Mouse (Mus musculus) left cerebral cortex, adult 8-10 months (tissue): Measurements from ENCODE around the gene Flot2. TPM values are rescaled to one million over a fixed set of nuclear protein-coding genes. Genes with fewer than 3 reads are reported as not detected.

Experiments
- DNase-seq, 2 experiments: peaks; one replicate each; pipeline ENCODE4 v3.0.0; 2022; ENCODE audit warnings: low spot score in 2 of 2
- microRNA-seq, 2 experiments: library from miRNA; unstranded; fragments of <30 nt; microRNA quantifications; one replicate each; pipeline ENCODE4 v1.2.0; 2022
- total RNA-seq, 4 experiments: library from RNA; stranded (reverse); gene quantifications; 2 replicates each; pipeline ENCODE4 v1.2.4; 2022

The Flot2 gene
- total RNA-seq, 4 experiments from 2014 or later, result 84.8 to 90.2 (median 86.9) TPM

GRCm38 (mm10) chr11:78100746-78101145 is 63.0 kb downstream of the Flot2 start:
- no peak for DNase-seq

GRCm38 (mm10) chr11:78102142-78102541 is 64.4 kb downstream of the Flot2 start:
- DNase-seq, result no peak

- no peak for DNase-seq
These were observed 65.4 kb downstream of the Flot2 start for GRCm38 (mm10) chr11:78102958-78103747.

- DNase-seq, result no peak
These were observed 66.8 kb downstream of the Flot2 start for GRCm38 (mm10) chr11:78104501-78104900.

Small RNA genes lying within 50 kb of the gene (microRNA-seq; reads per million reads assigned to microRNA genes)
- gene Mir144 (43.1 to 62.9 reads per million in 2 experiments), gene Mir451a (0 reads per million in 2 experiments), gene Mir451b (0 reads per million in 2 experiments)

Other genes starting within 250 kb of the Flot2 start
- gene Pipox, start 143.8 kb upstream of the Flot2 start, total RNA-seq, result 1 to 10 TPM; 2.8 to 4.9 (median 2.9) TPM
- gene Sez6, start 107.1 kb upstream of the Flot2 start, total RNA-seq, result 100 to 1,000 TPM; 184 to 230 (median 207) TPM
- gene Phf12, start 55.2 kb upstream of the Flot2 start, total RNA-seq, result 10 to 100 TPM; 51.9 to 59.2 (median 56.2) TPM
- 1 to 10 TPM; 7.1 to 8.9 (median 8.2) TPM for gene Dhrs13, start 5.7 kb upstream of the Flot2 start, total RNA-seq
- gene Eral1, start 42.5 kb downstream of the Flot2 start, total RNA-seq, result 10 to 100 TPM; 17.3 to 20.1 (median 17.7) TPM
- gene Fam222b, start 56.7 kb downstream of the Flot2 start, total RNA-seq, result 10 to 100 TPM; 24.6 to 27.7 (median 26.9) TPM
- 1 to 10 TPM; 5.9 to 9.4 (median 9.0) TPM for gene Traf4, start 127.7 kb downstream of the Flot2 start, total RNA-seq
- gene Nek8, start 138.7 kb downstream of the Flot2 start, total RNA-seq, result 1 to 10 TPM; 2.0 to 4.3 (median 2.8) TPM
- gene Tlcd1, start 138.8 kb downstream of the Flot2 start, total RNA-seq, result 10 to 100 TPM; 24.8 to 34.9 (median 28.4) TPM
- gene Rpl23a, start 145.7 kb downstream of the Flot2 start, total RNA-seq, result 100 to 1,000 TPM; 678 to 790 (median 743) TPM
- 10 to 100 TPM; 23.9 to 29.6 (median 26.2) TPM for gene Rab34, start 150.5 kb downstream of the Flot2 start, total RNA-seq
- 1 to 10 TPM; 5.9 to 7.4 (median 6.8) TPM for gene Proca1, start 155.5 kb downstream of the Flot2 start, total RNA-seq
- 10 to 100 TPM; 54.1 to 66.1 (median 59.1) TPM for gene Sdf2, start 207.8 kb downstream of the Flot2 start, total RNA-seq
- gene Supt6, start 208.1 kb downstream of the Flot2 start, total RNA-seq, result 100 to 1,000 TPM in 2 of 4 experiments, 10 to 100 TPM in 2; 98.7 to 102 (median 100) TPM
- gene 2610507B11Rik, start 223.8 kb downstream of the Flot2 start, total RNA-seq, result 100 to 1,000 TPM; 172 to 181 (median 177) TPM